Mouse (Mus musculus): ENCODE data around the gene Gm20547. TPM values are rescaled to one million over a fixed set of nuclear protein-coding genes. Genes with fewer than 3 reads are reported as not detected.
A peak's percentile ranks its signal among the peaks of the same experiment; 100 is the strongest.

The Gm20547 gene
- 1.1 TPM in 1 of 2 replicates, not detected in the other for total RNA-seq (2014; rRNA removed)
- 0.09 TPM in 1 of 2 replicates, not detected in the other for polyA plus RNA-seq (2012; rRNA removed)

DNA sequence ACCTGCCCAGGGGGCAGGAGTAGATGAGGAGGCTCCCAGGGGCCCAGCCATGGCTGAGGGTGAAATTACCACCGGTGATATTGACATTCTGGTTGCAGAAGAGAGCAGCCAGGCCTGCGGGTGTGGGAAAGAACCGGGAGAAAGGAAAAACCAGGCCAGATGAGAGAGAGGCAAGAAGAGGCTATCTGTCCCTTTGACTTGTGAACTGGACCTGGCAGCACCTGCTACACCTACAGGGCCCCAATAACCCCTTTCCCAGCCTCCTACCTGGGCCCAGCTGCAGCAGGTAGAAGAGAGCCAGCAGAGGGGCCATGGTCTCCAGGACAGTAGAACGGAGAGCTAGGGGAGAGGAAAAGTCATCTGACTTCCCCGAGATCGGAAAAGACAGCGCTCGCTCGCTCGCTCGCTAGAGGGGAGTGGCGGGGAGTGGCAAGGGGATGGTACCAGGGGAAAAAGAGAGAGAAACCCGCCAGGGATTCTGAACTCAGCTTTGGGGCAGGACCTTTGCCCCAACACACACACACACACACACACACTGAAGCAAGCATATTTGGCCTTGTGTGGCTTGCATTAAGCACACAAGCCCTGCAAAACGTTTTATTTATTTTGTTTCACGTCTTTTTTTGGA lies at the start of gene Gm20547:
Gm20547 (minus strand) TSS at position 360 of the 628 bp plus-strand sequence.
- H3K27ac ChIP-seq (replicated peaks; ENCODE audit: insufficient read depth, low read depth, low read length) = peak within 1 kb of the TSS; percentile 95
- peaks cover 6% of the 10 kb centered on the region for H3K36me3 ChIP-seq (ENCODE audit: control insufficient read depth, insufficient read depth, low read length)
- no peaks in the 10 kb centered on the region; the same call in 1 of the 2 replicates for H3K79me2 ChIP-seq (ENCODE audit: control insufficient read depth, insufficient read depth, low read length)
- 12% methylated on average over 15 of the region's 15 CpGs for WGBS
- no peaks in the 10 kb centered on the region for H3K27me3 ChIP-seq (ENCODE audit: control insufficient read depth, insufficient read depth, low read length)
- H3K9ac ChIP-seq (ENCODE audit: low read depth, low read length) = peak within 1 kb of the TSS; percentile 85
- DNase-seq (ENCODE audit: extremely low read depth, low read depth, low spot score) = peak; percentile 87
- peak within 1 kb of the TSS; percentile 72 for H3K4me3 ChIP-seq (ENCODE audit: insufficient read depth, low read depth, low read length)
- peaks cover 15% of the 10 kb centered on the region for H3K4me1 ChIP-seq (ENCODE audit: control insufficient read depth, insufficient read depth, low read length)
- TF ChIP-seq CTCF (IDR thresholded peaks at IDR 0.05; ENCODE audit: low read depth, low read length) = 0 out of 2 replicates have a peak, but pooled peaks have one; percentile 12
- TF ChIP-seq POLR2A (IDR thresholded peaks at IDR 0.05; ENCODE audit: extremely low read depth, insufficient read depth, low read length) = peak; percentile 40; the same call in 1 of the 2 replicates

GRCm38 (mm10) chr17:34931061-34931734 lies 49.4 kb upstream of the Gm20547 start, which contains the start of gene Neu1:
TSS of gene Neu1 (plus strand) at chr17:34931253.
- Histone ChIP-seq H3K9ac (ENCODE audit: low read depth, low read length) (peak within 1 kb of the TSS; percentile 83), H3K36me3 (ENCODE audit: control insufficient read depth, insufficient read depth, low read length) (no peaks in the 10 kb centered on the region; the same call in 1 of the 2 replicates), H3K27ac (replicated peaks; ENCODE audit: insufficient read depth, low read depth, low read length) (peak within 1 kb of the TSS; percentile 53), H3K4me1 (ENCODE audit: control insufficient read depth, insufficient read depth, low read length) (peaks cover 16% of the 10 kb centered on the region), H3K79me2 (ENCODE audit: control insufficient read depth, insufficient read depth, low read length) (peaks cover 7% of the 10 kb centered on the region; the same call in 1 of the 2 replicates), H3K4me3 (ENCODE audit: insufficient read depth, low read depth, low read length) (peak within 1 kb of the TSS; percentile 78), H3K27me3 (ENCODE audit: control insufficient read depth, insufficient read depth, low read length) (no peaks in the 10 kb centered on the region)
- WGBS = under 1% methylated on average over 38 of the region's 38 CpGs
- peak; percentile 90 for DNase-seq (ENCODE audit: extremely low read depth, low read depth, low spot score)
- TF ChIP-seq CTCF (IDR thresholded peaks at IDR 0.05; ENCODE audit: low read depth, low read length) = peak; percentile 73
- peak; percentile 93 for TF ChIP-seq POLR2A (IDR thresholded peaks at IDR 0.05; ENCODE audit: extremely low read depth, insufficient read depth, low read length)

DNA sequence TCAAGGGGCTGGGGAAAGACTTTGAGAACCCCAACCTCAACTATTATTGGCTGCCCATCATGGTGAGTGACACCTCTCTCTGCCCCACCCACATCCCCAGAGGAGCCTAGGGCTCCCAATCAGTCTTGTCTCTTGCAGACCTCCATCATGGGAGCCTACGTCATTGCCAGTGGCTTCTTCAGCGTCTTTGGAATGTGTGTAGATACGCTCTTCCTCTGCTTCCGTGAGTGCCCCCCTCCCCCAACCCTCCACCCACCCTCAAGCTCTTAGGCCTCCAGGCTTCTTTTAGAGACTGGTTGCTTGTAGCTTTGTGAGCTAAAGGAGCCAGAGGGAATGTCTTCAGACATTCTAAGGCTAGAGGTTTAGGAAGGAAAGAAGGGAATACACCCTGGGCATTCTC lies 47.0 kb upstream of the Gm20547 start:
- TF ChIP-seq POLR2A (IDR thresholded peaks at IDR 0.05; ENCODE audit: extremely low read depth, insufficient read depth, low read length) = no peak
- no peak for TF ChIP-seq CTCF (IDR thresholded peaks at IDR 0.05; ENCODE audit: low read depth, low read length)
- Histone ChIP-seq H3K4me1 (ENCODE audit: control insufficient read depth, insufficient read depth, low read length) (peaks cover 10% of the 10 kb centered on the region), H3K36me3 (ENCODE audit: control insufficient read depth, insufficient read depth, low read length) (no peaks in the 10 kb centered on the region), H3K79me2 (ENCODE audit: control insufficient read depth, insufficient read depth, low read length) (peaks cover 7% of the 10 kb centered on the region; the same call in 1 of the 2 replicates), H3K4me3 (ENCODE audit: insufficient read depth, low read depth, low read length) (no peak overlapping the region), H3K27ac (replicated peaks; ENCODE audit: insufficient read depth, low read depth, low read length) (no peak overlapping the region), H3K27me3 (ENCODE audit: control insufficient read depth, insufficient read depth, low read length) (no peaks in the 10 kb centered on the region), H3K9ac (ENCODE audit: low read depth, low read length) (no peak overlapping the region)
- no peak for DNase-seq (ENCODE audit: extremely low read depth, low read depth, low spot score)
- 81% methylated on average over 4 of the region's 4 CpGs for WGBS

GRCm38 (mm10) chr17:34927306-34928019 lies 45.6 kb upstream of the Gm20547 start:
- no peak overlapping the region for H3K9ac ChIP-seq (ENCODE audit: low read depth, low read length)
- TF ChIP-seq POLR2A (IDR thresholded peaks at IDR 0.05; ENCODE audit: extremely low read depth, insufficient read depth, low read length) (no peak), CTCF (IDR thresholded peaks at IDR 0.05; ENCODE audit: low read depth, low read length) (no peak)
- H3K27me3 ChIP-seq (ENCODE audit: control insufficient read depth, insufficient read depth, low read length) = no peaks in the 10 kb centered on the region
- peaks cover 7% of the 10 kb centered on the region; the same call in 1 of the 2 replicates for H3K79me2 ChIP-seq (ENCODE audit: control insufficient read depth, insufficient read depth, low read length)
- no peak overlapping the region for H3K27ac ChIP-seq (replicated peaks; ENCODE audit: insufficient read depth, low read depth, low read length)
- no peaks in the 10 kb centered on the region for H3K36me3 ChIP-seq (ENCODE audit: control insufficient read depth, insufficient read depth, low read length)
- H3K4me1 ChIP-seq (ENCODE audit: control insufficient read depth, insufficient read depth, low read length) = peaks cover 6% of the 10 kb centered on the region; the same call in 1 of the 2 replicates
- WGBS = 92% methylated on average over 18 of the region's 18 CpGs
- no peak for DNase-seq (ENCODE audit: extremely low read depth, low read depth, low spot score)
- H3K4me3 ChIP-seq (ENCODE audit: insufficient read depth, low read depth, low read length) = no peak overlapping the region

GRCm38 (mm10) chr17:34924258-34924657 lies 42.4 kb upstream of the Gm20547 start:
- TF ChIP-seq POLR2A (IDR thresholded peaks at IDR 0.05; ENCODE audit: extremely low read depth, insufficient read depth, low read length) (no peak), CTCF (IDR thresholded peaks at IDR 0.05; ENCODE audit: low read depth, low read length) (no peak)
- Histone ChIP-seq H3K9ac (ENCODE audit: low read depth, low read length) (no peak overlapping the region), H3K27me3 (ENCODE audit: control insufficient read depth, insufficient read depth, low read length) (no peaks in the 10 kb centered on the region), H3K36me3 (ENCODE audit: control insufficient read depth, insufficient read depth, low read length) (no peaks in the 10 kb centered on the region), H3K4me1 (ENCODE audit: control insufficient read depth, insufficient read depth, low read length) (no peaks in the 10 kb centered on the region), H3K4me3 (ENCODE audit: insufficient read depth, low read depth, low read length) (no peak overlapping the region), H3K27ac (replicated peaks; ENCODE audit: insufficient read depth, low read depth, low read length) (peak overlapping the region; percentile 31; the same call in 1 of the 2 replicates), H3K79me2 (ENCODE audit: control insufficient read depth, insufficient read depth, low read length) (no peaks in the 10 kb centered on the region)
- no peak for DNase-seq (ENCODE audit: extremely low read depth, low read depth, low spot score)
- 70% methylated on average over 5 of the region's 5 CpGs for WGBS
